Mouse (Mus musculus): ENCODE results near the gene Gm13539. TPM values are rescaled to one million over a fixed set of nuclear protein-coding genes. Genes with fewer than 3 reads are reported as not detected.
A peak's percentile ranks its signal among the peaks of the same experiment; 100 is the strongest.

The Gm13539 gene
- polyA plus RNA-seq, 1 experiment, result not detected

DNA sequence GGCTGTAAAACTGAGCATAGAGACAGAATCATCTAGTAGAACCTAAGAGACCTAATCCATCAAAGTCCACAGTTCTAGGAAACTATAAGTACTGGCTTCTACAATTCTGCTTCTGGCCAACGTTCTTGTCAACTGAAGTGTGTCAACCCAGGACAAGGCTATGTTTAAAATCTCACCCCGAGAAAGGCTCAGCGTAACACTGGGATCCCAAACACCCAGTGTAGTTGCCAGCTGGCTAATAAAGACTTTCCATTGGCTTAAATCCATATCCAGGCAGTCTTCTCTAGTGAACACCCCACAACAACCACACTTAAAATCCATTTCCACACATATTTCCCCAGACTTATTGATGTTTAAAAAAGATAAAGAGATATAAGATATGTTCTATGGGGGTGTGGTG is 48.7 kb downstream of the Gm13539 start:
- no peaks in the 10 kb centered on the region for H3K9me3 ChIP-seq (replicated peaks; ENCODE audit: control insufficient read depth, insufficient read depth, low read length, poor library complexity, severe bottlenecking)
- no peak overlapping the region for H3K4me3 ChIP-seq (ENCODE audit: low read depth, low read length)
- TF ChIP-seq POLR2A (IDR thresholded peaks at IDR 0.05; ENCODE audit: insufficient read depth, low read length), result no peak
- TF ChIP-seq EP300 (IDR thresholded peaks at IDR 0.05; ENCODE audit: insufficient read depth, low read depth, low read length), result no peak
- no peak for TF ChIP-seq CTCF (IDR thresholded peaks at IDR 0.05; ENCODE audit: low read depth, low read length)
- no peak overlapping the region for H3K27ac ChIP-seq (ENCODE audit: insufficient read depth, low read length)
- H3K4me1 ChIP-seq (ENCODE audit: control insufficient read depth, insufficient read depth, low read length), result no peaks in the 10 kb centered on the region
- no peaks in the 10 kb centered on the region for H3K27me3 ChIP-seq (ENCODE audit: control insufficient read depth, insufficient read depth, low read length, poor library complexity, severe bottlenecking)
- no peaks in the 10 kb centered on the region for H3K36me3 ChIP-seq (ENCODE audit: control insufficient read depth, insufficient read depth, low read length, poor library complexity, severe bottlenecking)
- no peak overlapping the region for H3K9ac ChIP-seq (ENCODE audit: low read depth, poor library complexity, severe bottlenecking)

DNA sequence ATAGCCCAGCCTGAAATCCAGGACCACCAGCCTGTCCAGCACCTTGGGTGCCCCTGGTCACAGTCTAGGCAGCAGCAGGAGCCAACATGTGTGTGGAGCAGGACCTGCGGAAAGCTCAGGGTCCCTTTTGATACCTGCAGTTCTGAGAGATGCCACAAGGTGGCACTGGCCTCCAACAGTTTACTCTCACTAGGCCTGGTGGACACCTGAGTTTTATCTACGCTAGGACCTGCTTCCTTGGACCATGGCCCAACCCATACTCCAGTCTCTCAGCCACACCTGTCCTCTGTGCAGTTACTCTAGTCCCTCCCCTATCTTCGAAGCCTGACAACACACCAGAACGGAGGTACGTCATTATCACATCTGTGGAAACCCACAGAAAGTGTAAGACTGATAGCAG is 54.2 kb downstream of the Gm13539 start:
- no peak overlapping the region for H3K4me3 ChIP-seq (ENCODE audit: low read depth, low read length)
- no peaks in the 10 kb centered on the region for H3K4me1 ChIP-seq (ENCODE audit: control insufficient read depth, insufficient read depth, low read length)
- no peak overlapping the region for H3K9ac ChIP-seq (ENCODE audit: low read depth, poor library complexity, severe bottlenecking)
- no peak overlapping the region for H3K27ac ChIP-seq (ENCODE audit: insufficient read depth, low read length)
- no peaks in the 10 kb centered on the region for H3K9me3 ChIP-seq (replicated peaks; ENCODE audit: control insufficient read depth, insufficient read depth, low read length, poor library complexity, severe bottlenecking)
- H3K27me3 ChIP-seq (ENCODE audit: control insufficient read depth, insufficient read depth, low read length, poor library complexity, severe bottlenecking), result no peaks in the 10 kb centered on the region
- TF ChIP-seq POLR2A (IDR thresholded peaks at IDR 0.05; ENCODE audit: insufficient read depth, low read length) (no peak), EP300 (IDR thresholded peaks at IDR 0.05; ENCODE audit: insufficient read depth, low read depth, low read length) (no peak), CTCF (IDR thresholded peaks at IDR 0.05; ENCODE audit: low read depth, low read length) (peak; percentile 91)
- no peaks in the 10 kb centered on the region for H3K36me3 ChIP-seq (ENCODE audit: control insufficient read depth, insufficient read depth, low read length, poor library complexity, severe bottlenecking)

Other genes with a start within 250 kb of the Gm13539 start
- gene Traf2, start 235.3 kb upstream of the Gm13539 start, polyA plus RNA-seq (2011; ENCODE audit: insufficient read depth, insufficient read length, low read depth, missing spikeins), result 9.4 and 9.8 TPM in 2 replicates
- gene Edf1, start 224.4 kb upstream of the Gm13539 start, polyA plus RNA-seq (2011; ENCODE audit: insufficient read depth, insufficient read length, low read depth, missing spikeins), result 107 and 122 TPM in 2 replicates
- 0.65 and 3.7 TPM in 2 replicates for gene Mamdc4, start 207.4 kb upstream of the Gm13539 start, polyA plus RNA-seq (2011; ENCODE audit: insufficient read depth, insufficient read length, low read depth, missing spikeins)
- gene Phpt1, start 207.0 kb upstream of the Gm13539 start, polyA plus RNA-seq (2011; ENCODE audit: insufficient read depth, insufficient read length, low read depth, missing spikeins), result 37.0 and 47.9 TPM in 2 replicates
- gene Ajm1, start 200.5 kb upstream of the Gm13539 start, polyA plus RNA-seq (2011; ENCODE audit: insufficient read depth, insufficient read length, low read depth, missing spikeins), result 0.55 and 0.70 TPM in 2 replicates
- 72.5 and 80.2 TPM in 2 replicates for gene Rabl6, start 173.7 kb upstream of the Gm13539 start, polyA plus RNA-seq (2011; ENCODE audit: insufficient read depth, insufficient read length, low read depth, missing spikeins)
- not detected in 2 replicates for gene Ccdc183, start 164.6 kb upstream of the Gm13539 start, polyA plus RNA-seq (2011; ENCODE audit: insufficient read depth, insufficient read length, low read depth, missing spikeins)
- gene Tmem141, start 160.3 kb upstream of the Gm13539 start, polyA plus RNA-seq (2011; ENCODE audit: insufficient read depth, insufficient read length, low read depth, missing spikeins), result 12.3 and 13.4 TPM in 2 replicates
- gene Fcna, start 154.2 kb upstream of the Gm13539 start, polyA plus RNA-seq (2011; ENCODE audit: insufficient read depth, insufficient read length, low read depth, missing spikeins), result not detected in 2 replicates
- not detected in 2 replicates for gene Lcn8, start 129.1 kb upstream of the Gm13539 start, polyA plus RNA-seq (2011; ENCODE audit: insufficient read depth, insufficient read length, low read depth, missing spikeins)
- gene Lcn5, start 124.3 kb upstream of the Gm13539 start, polyA plus RNA-seq (2011; ENCODE audit: insufficient read depth, insufficient read length, low read depth, missing spikeins), result not detected in 2 replicates
- not detected in 2 replicates for gene Lcn6, start 105.5 kb upstream of the Gm13539 start, polyA plus RNA-seq (2011; ENCODE audit: insufficient read depth, insufficient read length, low read depth, missing spikeins)
- gene Lcn10, start 99.5 kb upstream of the Gm13539 start, polyA plus RNA-seq (2011; ENCODE audit: insufficient read depth, insufficient read length, low read depth, missing spikeins), result not detected in 2 replicates
- gene Obp2a, start 82.2 kb upstream of the Gm13539 start, polyA plus RNA-seq (2011; ENCODE audit: insufficient read depth, insufficient read length, low read depth, missing spikeins), result not detected in 2 replicates
- 10.5 and 17.0 TPM in 2 replicates for gene Bmyc, start 75.5 kb upstream of the Gm13539 start, polyA plus RNA-seq (2011; ENCODE audit: insufficient read depth, insufficient read length, low read depth, missing spikeins)
- not detected in 2 replicates for gene Obp2b, start 45.2 kb upstream of the Gm13539 start, polyA plus RNA-seq (2011; ENCODE audit: insufficient read depth, insufficient read length, low read depth, missing spikeins)
- gene Lcn3, start 16.7 kb upstream of the Gm13539 start, polyA plus RNA-seq (2011; ENCODE audit: insufficient read depth, insufficient read length, low read depth, missing spikeins), result not detected in 2 replicates
- not detected in 2 replicates for gene Lcn11, start 5.2 kb upstream of the Gm13539 start, polyA plus RNA-seq (2011; ENCODE audit: insufficient read depth, insufficient read length, low read depth, missing spikeins)
- gene Glt6d1, start 33.6 kb downstream of the Gm13539 start, polyA plus RNA-seq (2011; ENCODE audit: insufficient read depth, insufficient read length, low read depth, missing spikeins), result not detected in 2 replicates
- not detected in 2 replicates for gene Lcn9, start 40.9 kb downstream of the Gm13539 start, polyA plus RNA-seq (2011; ENCODE audit: insufficient read depth, insufficient read length, low read depth, missing spikeins)
- gene Sohlh1, start 65.0 kb downstream of the Gm13539 start, polyA plus RNA-seq (2011; ENCODE audit: insufficient read depth, insufficient read length, low read depth, missing spikeins), result not detected in 2 replicates
- 0.54 and 1.0 TPM in 2 replicates for gene Kcnt1, start 81.5 kb downstream of the Gm13539 start, polyA plus RNA-seq (2011; ENCODE audit: insufficient read depth, insufficient read length, low read depth, missing spikeins)
- gene Camsap1, start 201.0 kb downstream of the Gm13539 start, polyA plus RNA-seq (2011; ENCODE audit: insufficient read depth, insufficient read length, low read depth, missing spikeins), result 63.0 and 63.4 TPM in 2 replicates
- gene Ubac1, start 239.5 kb downstream of the Gm13539 start, polyA plus RNA-seq (2011; ENCODE audit: insufficient read depth, insufficient read length, low read depth, missing spikeins), result 87.0 and 95.0 TPM in 2 replicates